Comparison of ENCODE assay signal across 22 mouse cellular contexts in genomic region chr1:174719729-174720458, GRCm38 (mm10).
A peak's percentile ranks its signal among the peaks of the same experiment; 100 is the strongest.
DNase-seq lines count a peak whose midpoint lies in the region; ATAC-seq lines count a peak whose summit lies in the region.
"Had no signal": no experiment of that assay in that cellular context is flagged by ENCODE, and none has a peak within 500 bp of the region (broad histone marks: within the 10 kb centered on the region; RNA-seq: fewer than 3 reads in every experiment).

No protein-coding gene starts in this region.

- no peak for DNase-seq in midbrain, embryonic 14.5 days
- peak; percentile 71 to 81 for DNase-seq in cerebellum, adult 18-20 months
- peak; percentile 80 to 84 for DNase-seq in cerebellum, postnatal 25 days
- DNase-seq in lung, postnatal 10 days: no peak
- no peak for DNase-seq in thymus, postnatal 0 days (ENCODE audit: low spot score)
- DNase-seq: adrenal gland, postnatal 14 days; heart, postnatal 14 days; layer of hippocampus, postnatal 36 days; lung, embryonic 14.5 days; spleen, adult 18-20 months; thymus, adult 2 months had no signal

- no peak overlapping the region for H3K4me3 ChIP-seq in midbrain, embryonic 15.5 days
- no peak overlapping the region for H3K4me3 ChIP-seq in midbrain, embryonic 14.5 days (replicated peaks; ENCODE audit: low read depth, low read length)
- H3K4me3 ChIP-seq: intestine, embryonic 15.5 days; kidney, embryonic 15.5 days; limb, embryonic 10.5 days; liver, embryonic 12.5 days; midbrain, embryonic 13.5 days; stomach, embryonic 15.5 days had no signal

- H3K9ac ChIP-seq in midbrain, embryonic 15.5 days: no peak overlapping the region
- H3K9ac ChIP-seq in midbrain, embryonic 14.5 days (replicated peaks; ENCODE audit: low read length): no peak overlapping the region
- H3K9ac ChIP-seq: intestine, embryonic 15.5 days; kidney, embryonic 15.5 days; liver, embryonic 12.5 days; lung, embryonic 14.5 days; midbrain, embryonic 13.5 days; stomach, embryonic 15.5 days had no signal

- H3K27me3 ChIP-seq in midbrain, embryonic 15.5 days (replicated peaks): no peaks in the 10 kb centered on the region
- no peaks in the 10 kb centered on the region for H3K27me3 ChIP-seq in midbrain, embryonic 14.5 days (ENCODE audit: control insufficient read depth, insufficient read depth, low read length)
- H3K27me3 ChIP-seq: intestine, embryonic 15.5 days; kidney, embryonic 15.5 days; liver, embryonic 12.5 days; midbrain, embryonic 13.5 days; Patski; stomach, embryonic 15.5 days had no signal

- no peaks in the 10 kb centered on the region for H3K9me3 ChIP-seq in midbrain, embryonic 15.5 days
- H3K9me3 ChIP-seq in midbrain, embryonic 14.5 days (ENCODE audit: control insufficient read depth, low read length): no peaks in the 10 kb centered on the region
- H3K9me3 ChIP-seq: intestine, embryonic 15.5 days; kidney, embryonic 15.5 days; limb, embryonic 10.5 days; liver, embryonic 12.5 days; midbrain, embryonic 13.5 days; stomach, embryonic 15.5 days had no signal

- 0 out of 2 replicates have a peak, but pooled peaks have one; percentile 24 for ATAC-seq in midbrain, embryonic 15.5 days (replicated peaks)
- ATAC-seq in midbrain, embryonic 14.5 days (ENCODE audit: low FRiP score, low TSS enrichment): no peak
- ATAC-seq in erythroblast, adult 5-6 weeks (replicated peaks; ENCODE audit: low FRiP score, poor library complexity, severe bottlenecking): no peak
- ATAC-seq: activated CD4-positive, CD25-positive, alpha-beta regulatory T cell, adult 4 months; forebrain, embryonic 14.5 days; intestine, embryonic 15.5 days; liver, embryonic 12.5 days; midbrain, embryonic 13.5 days; Patski had no signal

- H3K36me3 ChIP-seq in midbrain, embryonic 15.5 days (replicated peaks): peaks cover 11% of the 10 kb centered on the region; the same call in 1 of the 2 replicates
- H3K36me3 ChIP-seq in midbrain, embryonic 14.5 days (ENCODE audit: control insufficient read depth, insufficient read depth, low read length): peaks cover 14% of the 10 kb centered on the region
- H3K36me3 ChIP-seq: intestine, embryonic 15.5 days; kidney, embryonic 15.5 days; limb, embryonic 10.5 days; liver, embryonic 12.5 days; stomach, embryonic 15.5 days had no signal

- WGBS in midbrain, embryonic 15.5 days: 86% methylated on average over 12 of the region's 12 CpGs
- WGBS in midbrain, embryonic 14.5 days: 88% methylated on average over 12 of the region's 12 CpGs

- H3K4me2 ChIP-seq in midbrain, embryonic 15.5 days: no peak overlapping the region
- H3K4me2 ChIP-seq in midbrain, embryonic 14.5 days (ENCODE audit: low read length): no peak overlapping the region
- H3K4me2 ChIP-seq: intestine, embryonic 15.5 days; kidney, embryonic 15.5 days; liver, embryonic 12.5 days; lung, embryonic 14.5 days; midbrain, embryonic 13.5 days; stomach, embryonic 15.5 days had no signal

- no peaks in the 10 kb centered on the region for H3K4me1 ChIP-seq in midbrain, embryonic 15.5 days
- H3K4me1 ChIP-seq in midbrain, embryonic 14.5 days (ENCODE audit: control insufficient read depth, insufficient read depth, low read length): no peaks in the 10 kb centered on the region
- H3K4me1 ChIP-seq: intestine, embryonic 15.5 days; kidney, embryonic 15.5 days; limb, embryonic 10.5 days; liver, embryonic 12.5 days; midbrain, embryonic 13.5 days; stomach, embryonic 15.5 days had no signal

- H3K27ac ChIP-seq in midbrain, embryonic 15.5 days: no peak overlapping the region
- H3K27ac ChIP-seq in midbrain, embryonic 14.5 days (replicated peaks; ENCODE audit: low read depth, low read length): no peak overlapping the region
- H3K27ac ChIP-seq: intestine, embryonic 15.5 days; kidney, embryonic 15.5 days; limb, embryonic 10.5 days; liver, embryonic 12.5 days; midbrain, embryonic 13.5 days; stomach, embryonic 15.5 days had no signal

Comparison
In these comparisons a context has a peak if more than half of its experiments do, and no peak if none do; other contexts are left out.
1. DNase-seq: peak in cerebellum, adult 18-20 months (2 of 2) and cerebellum, postnatal 25 days (2 of 2); none in midbrain, embryonic 14.5 days (single experiment), lung, postnatal 10 days (single experiment) and thymus, postnatal 0 days (single experiment).